34 mouse cellular contexts compared by ENCODE assay signal in the genomic region with DNA sequence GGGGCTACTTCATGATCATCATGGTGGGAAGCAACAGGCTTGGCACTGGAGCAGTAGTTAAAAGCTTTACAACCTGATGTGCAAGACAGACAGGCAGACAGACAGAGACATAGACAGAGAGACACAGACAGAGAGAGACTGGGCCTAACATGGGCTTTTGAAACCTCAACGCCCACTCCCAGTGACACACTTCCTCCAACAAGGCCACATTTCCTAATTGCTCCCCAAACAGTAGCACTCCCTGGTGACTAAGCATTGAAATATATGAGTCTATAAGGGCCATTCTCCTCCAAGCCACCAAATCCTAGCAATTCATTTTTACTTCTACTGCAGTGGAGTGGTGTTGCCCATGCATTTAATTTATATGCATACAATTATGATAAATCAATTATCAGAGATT. TPM values are rescaled to one million over a fixed set of nuclear protein-coding genes. Genes with fewer than 3 reads are reported as not detected.
"Had no signal": no experiment of that assay in that cellular context is flagged by ENCODE, and none has a peak within 500 bp of the region (broad histone marks: within the 10 kb centered on the region; RNA-seq: fewer than 3 reads in every experiment).

No protein-coding gene starts in this region.

- ATAC-seq: hindbrain, postnatal 0 days; intestine, embryonic 16.5 days; liver, embryonic 12.5 days had no signal

- H3K4me3 ChIP-seq: heart, embryonic 10.5 days; heart, embryonic 13.5 days; heart, embryonic 15.5 days; hindbrain, embryonic 13.5 days; hindbrain, embryonic 15.5 days; kidney, embryonic 15.5 days; limb, embryonic 13.5 days; limb, embryonic 15.5 days; liver, embryonic 12.5 days had no signal

- DNase-seq: gastrocnemius, postnatal 14 days; gastrocnemius, postnatal 36 days; heart, adult 18-20 months; heart, postnatal 14 days; heart, postnatal 36 days; kidney, adult 11 months; kidney, adult 2 months; kidney, adult 9 months; kidney, postnatal 14 days; kidney, postnatal 36 days; layer of hippocampus, adult 9-11 months; layer of hippocampus, postnatal 36 days; left cerebral cortex, postnatal 4 days had no signal

- H3K27me3 ChIP-seq: heart, embryonic 13.5 days; heart, embryonic 15.5 days; hindbrain, embryonic 13.5 days; hindbrain, embryonic 15.5 days; kidney, embryonic 15.5 days; limb, embryonic 13.5 days; limb, embryonic 15.5 days; liver, embryonic 12.5 days had no signal

- H3K36me3 ChIP-seq: heart, embryonic 10.5 days; heart, embryonic 13.5 days; heart, embryonic 15.5 days; hindbrain, embryonic 13.5 days; hindbrain, embryonic 15.5 days; kidney, embryonic 15.5 days; limb, embryonic 13.5 days; limb, embryonic 15.5 days; liver, embryonic 12.5 days had no signal

RNA-seq across cellular contexts. Expression of a gene that starts 41.8 kb away (rescaled TPM):
- total RNA-seq: hematopoietic stem cell, adult 5-6 weeks; layer of hippocampus, adult 18-20 months; layer of hippocampus, adult 8-10 months; layer of hippocampus, postnatal 36 days; left cerebral cortex, adult 18-20 months; left cerebral cortex, adult 8-10 months; liver, adult 2 months had no signal
- polyA plus RNA-seq: heart, embryonic 10.5 days; hindbrain, embryonic 11.5 days; hindbrain, embryonic 13.5 days; hindbrain, embryonic 15.5 days; intestine, embryonic 14.5 days; kidney, postnatal 0 days; limb, embryonic 11.5 days; liver, adult 2 months; liver, embryonic 12.5 days had no signal
